Mouse (Mus musculus) spleen, adult 2 months (tissue): ENCODE data around the gene D17Wsu92e.

Experiments used
- CTCF ChIP-seq: fragments of 200-500 bp; IDR thresholded peaks from 2 replicates; pipeline ENCODE4 v1.5.1; 2011; ENCODE audit warnings: mild to moderate bottlenecking, inconsistent platforms; ENCODE audit not compliant: insufficient read depth, insufficient read length, insufficient replicate concordance; ENCODE audit errors: extremely low read depth
- POLR2A ChIP-seq: fragments of 200-500 bp; IDR thresholded peaks from 2 replicates; pipeline ENCODE4 v1.6.1; 2011; ENCODE audit warnings: low read depth, low read length, inconsistent platforms

GRCm38 (mm10) chr17:27746446-27746845 is 74.0 kb downstream of the D17Wsu92e start:
- TF ChIP-seq CTCF (no peak), POLR2A (no peak)
